Mouse (Mus musculus) intestine, embryonic 16.5 days (tissue): ENCODE measurements at regions not wholly inside any gene's neighbourhood (a gene's known extent, or its start where the extent isn't known, plus 50 kb on each side); places are given as distances from the start of the nearest gene placed in this dataset.
A peak's percentile ranks its signal among the peaks of the same experiment; 100 is the strongest.

Experiments
- ATAC-seq: fragments of 200-750 bp; cut with Nextera tagmentation; 2 replicates; pipeline ENCODE4 v1.8.0; 2017; ENCODE audit warnings: moderate TSS enrichment, moderate library complexity
- H3K27ac ChIP-seq: fragments of 300-500 bp; sonication (generic); 2 replicates; pipeline ENCODE4 v1.5.1; 2014; ENCODE audit warnings: mild to moderate bottlenecking, low read length
- H3K27me3 ChIP-seq: fragments of 300-500 bp; sonication (generic); replicated peaks from 2 replicates; pipeline ENCODE4 v1.6.1; 2014; ENCODE audit warnings: low read length, control low read depth, mixed read lengths; ENCODE audit not compliant: control insufficient read depth, insufficient read depth
- H3K36me3 ChIP-seq: fragments of 300-500 bp; sonication (generic); 2 replicates; pipeline ENCODE4 v1.6.1; 2014; ENCODE audit warnings: low read length, control low read depth; ENCODE audit not compliant: control insufficient read depth, insufficient read depth
- H3K4me1 ChIP-seq: fragments of 300-500 bp; sonication (generic); 2 replicates; pipeline ENCODE4 v1.6.1; 2014; ENCODE audit warnings: low read length, control low read depth, mixed read lengths; ENCODE audit not compliant: control insufficient read depth, insufficient read depth
- H3K4me2 ChIP-seq: fragments of 300-500 bp; sonication (generic); 2 replicates; pipeline ENCODE4 v1.6.1; 2014; ENCODE audit warnings: low read depth, low read length, control low read depth
- H3K4me3 ChIP-seq: fragments of 300-500 bp; sonication (generic); 2 replicates; pipeline ENCODE4 v1.5.1; 2014; ENCODE audit warnings: mild to moderate bottlenecking, low read length
- H3K9ac ChIP-seq: fragments of 300-500 bp; sonication (generic); 2 replicates; pipeline ENCODE4 v1.6.1; 2014; ENCODE audit warnings: low read depth, low read length
- H3K9me3 ChIP-seq: fragments of 300-500 bp; sonication (generic); 2 replicates; pipeline ENCODE4 v1.6.1; 2016; ENCODE audit warnings: low read length, control low read depth; ENCODE audit not compliant: control insufficient read depth
- WGBS: fragments of 180-500 bp; shearing (Covaris S2); extraction: QIAGEN DNeasy Blood & Tissue Kit; methylation state at CpG from one replicate; pipeline ENCODE4 v1.1.7; 2014; 5-methylcytosine and 5-hydroxymethylcytosine counted together

DNA sequence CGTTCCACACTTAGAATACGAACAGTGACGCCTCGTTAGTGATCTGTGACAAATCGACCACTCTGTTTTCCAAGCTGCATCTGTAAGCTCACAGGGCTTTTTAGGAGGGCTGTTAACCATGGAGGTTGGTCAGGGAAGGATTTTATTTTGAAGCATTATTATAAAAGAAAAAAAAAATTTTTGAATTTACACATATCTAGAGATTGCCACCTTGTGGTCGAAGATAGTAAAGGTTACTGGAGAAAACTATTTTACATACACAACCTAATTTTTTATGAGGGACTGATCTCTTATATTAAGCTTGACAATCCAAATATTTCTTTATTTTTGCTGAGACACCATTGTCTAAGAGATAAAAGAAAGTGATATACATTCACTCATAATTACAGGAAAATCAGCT lies 937.2 kb downstream of the Sorcs1 start:
- H3K36me3 ChIP-seq: no peaks in the 10 kb centered on the region
- WGBS: 74% methylated on average over 6 of the region's 6 CpGs
- no peak overlapping the region for H3K4me3 ChIP-seq
- no peak overlapping the region for H3K27ac ChIP-seq
- H3K9me3 ChIP-seq: no peaks in the 10 kb centered on the region
- no peak for ATAC-seq
- H3K27me3 ChIP-seq: no peaks in the 10 kb centered on the region
- no peak overlapping the region for H3K4me2 ChIP-seq
- no peak overlapping the region for H3K9ac ChIP-seq
- H3K4me1 ChIP-seq: no peaks in the 10 kb centered on the region

DNA sequence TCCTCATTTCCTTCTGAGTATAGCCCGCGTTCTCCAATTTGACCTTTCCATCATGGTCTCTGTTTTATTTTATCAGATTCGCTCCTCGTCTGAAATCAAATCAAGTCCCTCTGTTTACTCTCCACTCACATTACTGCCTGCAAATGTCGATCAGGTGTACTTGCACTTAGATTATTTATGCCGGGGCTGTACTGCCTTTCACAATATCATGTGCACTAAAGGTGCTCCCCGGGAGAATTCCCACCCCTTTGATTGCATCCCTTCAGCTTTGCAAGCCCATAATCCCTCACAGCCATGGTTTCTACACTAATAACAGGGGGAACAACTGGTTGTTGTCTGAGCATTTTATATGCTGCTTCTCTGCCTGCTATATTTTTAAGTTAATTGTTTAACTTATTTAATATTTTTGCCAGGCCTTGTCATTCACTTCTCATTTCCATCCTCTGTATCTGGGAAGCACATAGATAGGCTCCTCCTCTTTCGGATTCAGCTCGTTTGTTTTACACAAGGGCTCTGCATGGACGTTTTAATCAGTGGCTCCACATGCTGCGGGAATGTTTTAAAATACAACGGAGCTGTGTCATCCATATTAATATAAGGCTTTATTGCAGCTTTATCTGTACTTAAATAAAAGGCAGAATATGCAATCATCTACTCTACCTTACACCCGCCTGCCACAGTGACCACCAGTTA lies 938.8 kb downstream of the Sorcs1 start:
- H3K9me3 ChIP-seq: no peaks in the 10 kb centered on the region
- no peaks in the 10 kb centered on the region for H3K36me3 ChIP-seq
- no peak overlapping the region for H3K9ac ChIP-seq
- no peak for ATAC-seq
- WGBS: 53% methylated on average over 13 of the region's 13 CpGs
- H3K27ac ChIP-seq: no peak overlapping the region
- no peak overlapping the region for H3K4me2 ChIP-seq
- no peaks in the 10 kb centered on the region for H3K27me3 ChIP-seq
- no peak overlapping the region for H3K4me3 ChIP-seq
- H3K4me1 ChIP-seq: no peaks in the 10 kb centered on the region

DNA sequence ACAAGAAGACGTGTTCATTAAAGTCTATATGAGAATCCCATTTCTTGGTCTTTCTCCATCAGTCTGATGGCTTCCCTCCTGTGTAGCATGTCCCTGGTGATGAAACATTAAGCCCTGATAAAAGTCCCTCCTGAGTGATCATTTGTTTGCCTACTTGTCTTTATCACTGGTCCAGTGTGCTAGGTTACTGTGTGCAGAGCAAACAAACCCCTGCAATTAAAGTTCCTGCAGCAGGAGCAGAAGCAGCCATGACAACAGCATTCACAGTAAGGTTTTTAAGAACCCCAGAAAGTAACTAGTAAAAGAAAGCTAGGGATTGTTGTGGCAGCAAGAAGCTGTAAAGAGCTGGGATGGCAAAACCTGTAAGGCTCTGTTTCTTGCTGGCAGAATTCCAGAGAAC lies 980.8 kb downstream of the Sorcs1 start:
- Histone ChIP-seq H3K9me3 (no peaks in the 10 kb centered on the region), H3K36me3 (no peaks in the 10 kb centered on the region), H3K27ac (no peak overlapping the region), H3K9ac (no peak overlapping the region), H3K4me2 (no peak overlapping the region), H3K4me1 (no peaks in the 10 kb centered on the region), H3K27me3 (no peaks in the 10 kb centered on the region), H3K4me3 (no peak overlapping the region)
- WGBS: 53% methylated on average over 1 of the region's 1 CpGs
- no peak for ATAC-seq

DNA sequence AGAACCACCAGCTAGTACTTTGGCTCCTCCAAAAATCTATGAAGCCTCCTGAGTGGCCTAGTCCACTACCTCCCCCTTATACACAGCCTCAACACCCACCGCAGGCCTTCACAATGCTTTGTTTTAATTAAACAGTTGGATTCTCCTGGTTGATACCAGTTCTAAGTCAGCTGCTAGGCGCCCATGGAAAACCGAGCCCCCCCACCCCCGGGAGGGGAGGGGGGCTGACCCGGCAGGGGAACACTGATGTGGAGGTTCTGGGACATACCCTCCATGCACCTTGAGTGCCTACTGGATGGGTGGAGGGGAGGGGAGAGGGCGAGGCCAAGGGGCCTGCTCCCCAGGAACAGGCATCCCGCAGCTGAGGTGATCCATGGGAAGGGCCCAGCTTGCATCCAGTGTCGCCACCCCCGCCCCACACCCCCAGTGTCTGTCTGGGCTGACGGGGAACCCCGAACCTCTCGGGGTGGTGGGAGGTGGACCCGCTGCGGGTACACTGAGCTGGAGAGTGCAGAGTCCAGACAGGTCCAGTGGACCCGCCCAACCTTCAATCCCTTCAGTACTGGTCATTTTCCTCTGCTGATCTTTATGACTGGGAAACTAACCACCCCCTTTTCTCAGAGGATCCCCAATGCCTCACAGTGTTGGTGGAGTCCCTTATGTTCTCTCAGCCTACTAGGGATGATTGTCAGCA lies 992.7 kb downstream of the Sorcs1 start:
- H3K9ac ChIP-seq: no peak overlapping the region
- H3K36me3 ChIP-seq: no peaks in the 10 kb centered on the region
- H3K4me1 ChIP-seq: no peaks in the 10 kb centered on the region
- no peak for ATAC-seq
- WGBS: 90% methylated on average over 15 of the region's 15 CpGs
- H3K9me3 ChIP-seq: peaks cover 3% of the 10 kb centered on the region; the same call in 1 of the 2 replicates
- H3K4me2 ChIP-seq: no peak overlapping the region
- no peak overlapping the region for H3K27ac ChIP-seq
- no peaks in the 10 kb centered on the region for H3K27me3 ChIP-seq
- no peak overlapping the region for H3K4me3 ChIP-seq

GRCm38 (mm10) chr19:49681204-49681603 lies 997.2 kb downstream of the Sorcs1 start:
- no peak for ATAC-seq
- Histone ChIP-seq H3K4me1 (no peaks in the 10 kb centered on the region), H3K9me3 (peaks cover 3% of the 10 kb centered on the region; the same call in 1 of the 2 replicates), H3K27ac (no peak overlapping the region), H3K4me2 (no peak overlapping the region), H3K27me3 (no peaks in the 10 kb centered on the region), H3K9ac (no peak overlapping the region), H3K36me3 (no peaks in the 10 kb centered on the region), H3K4me3 (no peak overlapping the region)
- WGBS: 76% methylated on average over 3 of the region's 3 CpGs

DNA sequence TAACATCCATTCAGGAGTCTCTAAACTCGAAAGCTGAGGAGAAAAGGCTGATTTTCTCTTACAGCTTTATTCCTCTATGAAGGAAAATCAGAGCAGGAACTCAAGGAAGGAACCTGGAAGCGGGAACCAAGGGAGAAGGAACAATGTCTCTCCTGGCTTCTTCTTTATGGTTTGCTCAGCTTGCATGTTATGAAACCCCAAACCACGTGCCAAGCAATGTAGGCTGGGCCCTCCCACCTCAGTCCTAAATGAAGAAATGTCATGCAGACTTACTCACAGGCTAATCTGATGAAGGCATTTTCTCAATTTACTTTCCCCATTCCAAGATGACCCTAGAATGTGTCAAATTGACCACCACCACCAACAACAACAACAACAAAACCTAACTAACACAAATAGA lies 998.4 kb downstream of the Sorcs1 start:
- ATAC-seq: no peak
- H3K27me3 ChIP-seq: no peaks in the 10 kb centered on the region
- no peak overlapping the region for H3K4me2 ChIP-seq
- H3K4me3 ChIP-seq: no peak overlapping the region
- no peaks in the 10 kb centered on the region for H3K4me1 ChIP-seq
- H3K36me3 ChIP-seq: no peaks in the 10 kb centered on the region
- H3K9me3 ChIP-seq: peaks cover 3% of the 10 kb centered on the region; the same call in 1 of the 2 replicates
- no peak overlapping the region for H3K27ac ChIP-seq
- 91% methylated on average over 3 of the region's 3 CpGs for WGBS
- no peak overlapping the region for H3K9ac ChIP-seq

GRCm38 (mm10) chr19:49675931-49676330 lies 1002.5 kb downstream of the Sorcs1 start:
- WGBS: 54% methylated on average over 2 of the region's 2 CpGs
- H3K4me1 ChIP-seq: no peaks in the 10 kb centered on the region
- H3K9ac ChIP-seq: no peak overlapping the region
- ATAC-seq: no peak
- no peaks in the 10 kb centered on the region for H3K36me3 ChIP-seq
- no peak overlapping the region for H3K27ac ChIP-seq
- H3K4me3 ChIP-seq: no peak overlapping the region
- H3K4me2 ChIP-seq: no peak overlapping the region
- no peaks in the 10 kb centered on the region for H3K9me3 ChIP-seq
- H3K27me3 ChIP-seq: no peaks in the 10 kb centered on the region

DNA sequence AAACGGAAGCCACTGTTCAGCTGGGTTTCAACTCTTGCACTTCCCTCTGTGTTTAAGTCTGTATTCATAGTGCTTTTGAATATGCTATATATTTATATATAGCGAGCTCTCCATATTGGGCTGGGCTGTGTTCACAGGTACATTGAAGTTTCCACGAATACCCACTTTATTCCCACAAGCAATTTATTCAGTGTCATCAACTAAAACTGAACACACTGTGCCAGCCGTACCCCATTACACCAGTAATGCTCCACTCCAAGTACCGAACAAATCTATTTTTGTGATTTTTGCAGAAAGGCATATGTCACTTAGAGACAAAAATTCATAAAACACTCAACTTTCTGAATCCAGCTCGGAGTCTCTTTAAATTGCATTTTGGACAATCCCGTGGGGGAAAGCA lies 1048.5 kb downstream of the Sorcs1 start:
- Histone ChIP-seq H3K4me1 (no peaks in the 10 kb centered on the region), H3K9me3 (no peaks in the 10 kb centered on the region), H3K27me3 (no peaks in the 10 kb centered on the region), H3K9ac (no peak overlapping the region), H3K27ac (no peak overlapping the region), H3K4me3 (no peak overlapping the region), H3K4me2 (no peak overlapping the region), H3K36me3 (no peaks in the 10 kb centered on the region)
- 88% methylated on average over 7 of the region's 7 CpGs for WGBS
- ATAC-seq: no peak

GRCm38 (mm10) chr19:49619920-49620319 lies 1058.5 kb downstream of the Sorcs1 start:
- H3K4me1 ChIP-seq: no peaks in the 10 kb centered on the region
- 31% methylated on average over 5 of the region's 5 CpGs for WGBS
- H3K9ac ChIP-seq: no peak overlapping the region
- no peak overlapping the region for H3K27ac ChIP-seq
- H3K4me3 ChIP-seq: no peak overlapping the region
- H3K27me3 ChIP-seq: no peaks in the 10 kb centered on the region
- H3K4me2 ChIP-seq: no peak overlapping the region
- peak; percentile 81 for ATAC-seq
- H3K9me3 ChIP-seq: no peaks in the 10 kb centered on the region
- no peaks in the 10 kb centered on the region for H3K36me3 ChIP-seq
